Mouse (Mus musculus) retina, adult 2 months (tissue): ENCODE results near the gene Slc2a13.

Experiments
- DNase-seq: peaks from one replicate; pipeline ENCODE4 v3.0.0-alpha.2; 2012; ENCODE audit warnings: low read depth, low spot score

The Slc2a13 gene

GRCm38 (mm10) chr15:91502235-91502634 lies 70.8 kb downstream of the Slc2a13 start:
- DNase-seq: no peak

GRCm38 (mm10) chr15:91495014-91495413 lies 78.0 kb downstream of the Slc2a13 start:
- DNase-seq: no peak

GRCm38 (mm10) chr15:91479924-91480615 lies 93.0 kb downstream of the Slc2a13 start:
- DNase-seq: no peak

GRCm38 (mm10) chr15:91477766-91478165 lies 95.3 kb downstream of the Slc2a13 start:
- peak; percentile 30 for DNase-seq

- no peak for DNase-seq
These were observed 99.2 kb downstream of the Slc2a13 start for GRCm38 (mm10) chr15:91473690-91474409.

GRCm38 (mm10) chr15:91465331-91465730 lies 107.7 kb downstream of the Slc2a13 start:
- no peak for DNase-seq

GRCm38 (mm10) chr15:91463857-91464435 lies 109.1 kb downstream of the Slc2a13 start:
- DNase-seq: no peak

- DNase-seq: no peak
These were observed 109.9 kb downstream of the Slc2a13 start for GRCm38 (mm10) chr15:91463026-91463661.

- no peak for DNase-seq
These were observed 111.1 kb downstream of the Slc2a13 start for GRCm38 (mm10) chr15:91461940-91462339.

GRCm38 (mm10) chr15:91457202-91457601 lies 115.9 kb downstream of the Slc2a13 start:
- DNase-seq: no peak

GRCm38 (mm10) chr15:91445399-91445798 lies 127.7 kb downstream of the Slc2a13 start:
- no peak for DNase-seq

GRCm38 (mm10) chr15:91443449-91443848 lies 129.6 kb downstream of the Slc2a13 start:
- no peak for DNase-seq

- no peak for DNase-seq
These were observed 133.2 kb downstream of the Slc2a13 start for GRCm38 (mm10) chr15:91439883-91440282.

- no peak for DNase-seq
These were observed 147.6 kb downstream of the Slc2a13 start for GRCm38 (mm10) chr15:91425426-91425825.

- DNase-seq: no peak
These were observed 166.1 kb downstream of the Slc2a13 start for GRCm38 (mm10) chr15:91406979-91407378.

GRCm38 (mm10) chr15:91395165-91395564 lies 177.9 kb downstream of the Slc2a13 start:
- no peak for DNase-seq

GRCm38 (mm10) chr15:91383694-91384093 lies 189.4 kb downstream of the Slc2a13 start:
- DNase-seq: no peak

- DNase-seq: no peak
These were observed 190.5 kb downstream of the Slc2a13 start for GRCm38 (mm10) chr15:91382606-91383005.

GRCm38 (mm10) chr15:91381864-91382263 lies 191.2 kb downstream of the Slc2a13 start:
- no peak for DNase-seq

- no peak for DNase-seq
These were observed 194.2 kb downstream of the Slc2a13 start for GRCm38 (mm10) chr15:91378751-91379325.

GRCm38 (mm10) chr15:91377568-91377967 lies 195.5 kb downstream of the Slc2a13 start:
- no peak for DNase-seq

GRCm38 (mm10) chr15:91377105-91377504 lies 196.0 kb downstream of the Slc2a13 start:
- no peak for DNase-seq
